Mouse (Mus musculus) lung, embryonic 15.5 days (tissue): ENCODE data around the gene Gnb3. TPM values are rescaled to one million over a fixed set of nuclear protein-coding genes. Genes with fewer than 3 reads are reported as not detected.

ENCODE experiments used
- ATAC-seq: fragments of 200-750 bp; cut with Nextera tagmentation; 2 replicates; pipeline ENCODE4 v1.8.0; 2017; ENCODE audit warnings: moderate number of reproducible peaks, borderline replicate concordance; ENCODE audit not compliant: low FRiP score, low TSS enrichment; ENCODE audit errors: extremely low read depth
- H3K27ac ChIP-seq: fragments of 300-500 bp; sonication (generic); 2 replicates; pipeline ENCODE4 v1.5.1; 2015; ENCODE audit warnings: moderate library complexity, mild to moderate bottlenecking, inconsistent platforms
- H3K27me3 ChIP-seq: fragments of 300-500 bp; sonication (generic); 2 replicates; pipeline ENCODE4 v1.6.1; 2015; ENCODE audit warnings: inconsistent platforms
- H3K36me3 ChIP-seq: fragments of 300-500 bp; sonication (generic); 2 replicates; pipeline ENCODE4 v1.6.1; 2015; ENCODE audit warnings: inconsistent platforms
- H3K4me1 ChIP-seq: fragments of 300-500 bp; sonication (generic); 2 replicates; pipeline ENCODE4 v1.6.1; 2015; ENCODE audit warnings: inconsistent platforms
- H3K4me2 ChIP-seq: fragments of 300-500 bp; sonication (generic); 2 replicates; pipeline ENCODE4 v1.6.1; 2015; ENCODE audit warnings: inconsistent platforms, mild to moderate bottlenecking, moderate library complexity
- H3K4me3 ChIP-seq: fragments of 300-500 bp; sonication (generic); 2 replicates; pipeline ENCODE4 v1.5.1; 2015; ENCODE audit warnings: mild to moderate bottlenecking, inconsistent platforms
- H3K9ac ChIP-seq: fragments of 300-500 bp; sonication (generic); 2 replicates; pipeline ENCODE4 v1.6.1; 2015; ENCODE audit warnings: inconsistent platforms
- H3K9me3 ChIP-seq: fragments of 300-500 bp; sonication (generic); 2 replicates; pipeline ENCODE4 v1.6.1; 2016; ENCODE audit warnings: inconsistent platforms
- WGBS: fragments of 180-500 bp; shearing (Covaris S2); methylation state at CpG from one replicate; pipeline ENCODE4 v1.1.7; 2015; 5-methylcytosine and 5-hydroxymethylcytosine counted together
- polyA plus RNA-seq: library from polyadenylated mRNA; unstranded; fragments of >200 nt; fragmentation: Nextera tagmentation; extraction: Ambion mirVana; gene quantifications from 2 replicates; pipeline ENCODE4 v1.2.1, GENCODE M21; 2015

Gene Gnb3
- polyA plus RNA-seq, 1 experiment from 2014 or later, result 1.1 TPM

DNA sequence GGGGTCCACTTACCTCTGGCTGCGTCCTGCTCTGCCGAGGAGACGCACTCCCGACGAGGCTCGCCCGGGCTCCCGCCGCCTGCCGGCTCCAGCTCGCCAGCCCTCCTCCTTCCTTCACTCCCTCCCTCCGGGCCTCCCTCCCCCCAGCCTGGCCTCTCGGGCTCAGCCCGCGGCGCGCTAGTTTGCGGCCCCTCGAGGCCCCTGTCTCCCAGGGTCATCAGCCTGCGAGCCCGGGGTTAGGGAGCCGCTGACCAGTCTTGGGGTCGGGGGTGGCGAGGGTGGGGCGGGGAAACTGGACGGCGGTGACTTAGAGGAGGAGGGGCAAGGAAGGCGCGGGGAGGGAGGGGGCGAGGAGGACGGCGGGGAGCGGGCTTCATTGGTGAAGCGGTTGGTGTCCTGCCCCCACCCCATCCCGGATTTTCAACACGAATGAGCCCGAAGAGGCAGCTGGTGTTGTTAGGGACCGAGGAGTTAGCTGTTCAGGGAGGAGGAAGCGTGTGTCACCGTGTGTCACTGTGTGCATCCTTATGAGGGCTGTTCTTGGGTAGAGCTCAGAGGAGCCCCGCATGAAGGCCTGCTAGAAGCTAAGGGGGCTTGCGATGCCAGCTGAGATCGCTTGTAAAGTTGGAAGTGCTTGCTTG, 23.7 kb upstream of the Gnb3 start, which contains the start of gene Gpr162:
Gene Gpr162 (minus strand): TSS at position 326 of the 641 bp plus-strand sequence.
- no peaks in the 10 kb centered on the region for H3K9me3 ChIP-seq
- no peak within 1 kb of the TSS for H3K27ac ChIP-seq
- H3K4me1 ChIP-seq, result peaks cover 23% of the 10 kb centered on the region
- ATAC-seq, result peak; percentile 66; the same call in 1 of the 2 replicates
- peaks cover 73% of the 10 kb centered on the region for H3K27me3 ChIP-seq
- H3K4me3 ChIP-seq, result peak within 1 kb of the TSS; percentile 50
- no peaks in the 10 kb centered on the region for H3K36me3 ChIP-seq
- peak within 1 kb of the TSS; percentile 50 for H3K9ac ChIP-seq
- peak within 1 kb of the TSS; percentile 96 for H3K4me2 ChIP-seq
- WGBS, result 1% methylated on average over 38 of the region's 43 CpGs

DNA sequence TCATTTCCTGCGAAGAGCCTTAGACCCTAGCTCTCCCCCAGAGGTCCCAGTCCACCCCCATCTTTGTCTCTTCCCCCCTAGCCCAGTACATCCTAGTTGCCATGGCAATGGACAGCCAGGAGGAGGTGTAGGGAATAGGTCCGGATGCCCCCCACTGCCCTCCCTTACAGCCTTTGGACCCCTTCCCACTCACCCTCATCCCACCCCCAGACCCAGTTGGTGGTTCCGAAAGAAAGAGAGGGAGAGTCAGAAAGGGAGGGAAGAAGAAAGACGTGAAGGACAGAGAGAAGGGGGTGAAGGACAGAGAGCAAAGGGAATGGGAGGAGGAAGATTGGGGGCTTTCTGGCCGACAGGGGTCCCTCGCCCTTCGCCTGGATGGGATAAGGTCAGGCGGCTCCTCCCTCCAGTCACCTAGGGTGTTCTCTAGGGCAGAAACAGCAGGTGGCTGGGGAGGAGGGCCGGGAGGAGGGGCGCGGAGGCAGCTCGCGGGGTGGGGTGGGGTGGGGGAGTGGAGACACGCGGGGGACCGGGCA, 23.1 kb upstream of the Gnb3 start:
- peak; percentile 5; the same call in 1 of the 2 replicates for ATAC-seq
- H3K4me2 ChIP-seq, result peak overlapping the region; percentile 96
- H3K27me3 ChIP-seq, result peaks cover 77% of the 10 kb centered on the region
- H3K9me3 ChIP-seq, result no peaks in the 10 kb centered on the region
- H3K9ac ChIP-seq, result peak overlapping the region; percentile 50
- no peak overlapping the region for H3K27ac ChIP-seq
- peak overlapping the region; percentile 50 for H3K4me3 ChIP-seq
- H3K4me1 ChIP-seq, result peaks cover 28% of the 10 kb centered on the region
- H3K36me3 ChIP-seq, result no peaks in the 10 kb centered on the region
- 2% methylated on average over 15 of the region's 16 CpGs for WGBS

DNA sequence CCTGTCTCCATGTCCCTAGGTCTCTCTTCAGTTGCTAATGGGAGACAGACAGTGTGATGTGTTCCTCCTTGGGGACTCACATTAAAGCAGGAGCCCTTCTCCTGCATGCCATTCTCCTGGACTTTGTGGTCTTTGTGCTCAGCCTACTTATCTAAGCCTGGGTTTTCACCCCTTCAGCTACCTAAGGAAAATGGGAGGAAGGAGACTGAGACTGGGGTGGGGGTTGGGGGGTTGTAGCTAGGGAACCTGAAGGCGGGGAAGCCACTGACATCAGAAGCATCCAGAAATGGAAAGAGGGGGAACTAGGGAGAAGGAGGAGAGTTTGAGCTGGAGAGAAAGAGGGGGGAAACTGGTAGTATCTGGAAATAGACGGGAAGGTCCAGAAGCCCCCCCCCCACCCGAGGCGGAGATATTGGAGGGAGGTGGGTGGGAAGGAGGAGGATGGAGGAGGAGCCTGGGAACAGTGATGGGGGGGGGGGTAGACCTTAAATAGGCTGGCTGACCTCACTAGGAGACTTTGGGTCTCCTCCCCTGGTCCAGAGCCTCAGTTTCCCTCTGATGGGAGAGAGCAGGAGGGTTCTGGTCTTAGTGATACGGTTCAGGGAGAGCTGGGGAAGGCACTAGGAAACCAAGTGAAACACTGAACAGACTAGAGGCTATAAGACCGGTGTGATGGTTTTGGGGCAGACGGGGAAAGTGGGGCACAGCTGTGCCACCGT, 22.5 kb upstream of the Gnb3 start:
- ATAC-seq, result no peak
- Histone ChIP-seq H3K27ac (no peak overlapping the region), H3K36me3 (no peaks in the 10 kb centered on the region), H3K9me3 (no peaks in the 10 kb centered on the region), H3K4me2 (peak overlapping the region; percentile 96), H3K9ac (no peak overlapping the region), H3K27me3 (peaks cover 77% of the 10 kb centered on the region), H3K4me3 (0 out of 2 replicates have a peak overlapping the region, but pooled peaks have one; percentile 50), H3K4me1 (peaks cover 34% of the 10 kb centered on the region)
- 12% methylated on average over 8 of the region's 8 CpGs for WGBS

DNA sequence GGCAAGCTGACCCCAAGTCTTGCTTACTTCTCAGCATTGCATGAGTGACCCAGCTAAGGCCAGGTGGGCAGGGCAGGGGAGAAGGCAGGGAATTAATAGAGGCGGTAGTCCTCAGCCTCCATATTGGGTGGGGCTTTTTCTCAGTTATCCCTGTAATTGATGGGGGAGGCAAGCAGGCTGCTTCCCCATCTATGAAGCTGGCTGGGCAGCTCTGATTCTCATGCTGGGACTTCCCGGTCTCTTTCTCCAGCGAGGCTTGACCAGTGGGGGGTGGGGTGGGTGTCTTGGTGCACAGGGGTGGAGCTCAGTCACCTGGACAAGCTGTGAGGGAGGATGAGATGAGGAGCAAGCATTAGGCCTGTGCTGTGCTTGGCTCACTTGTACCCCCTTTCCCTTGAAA, 21.7 kb upstream of the Gnb3 start:
- H3K4me2 ChIP-seq, result no peak overlapping the region
- peaks cover 74% of the 10 kb centered on the region for H3K27me3 ChIP-seq
- H3K27ac ChIP-seq, result no peak overlapping the region
- H3K4me1 ChIP-seq, result peaks cover 35% of the 10 kb centered on the region
- no peak overlapping the region for H3K4me3 ChIP-seq
- no peaks in the 10 kb centered on the region for H3K9me3 ChIP-seq
- no peaks in the 10 kb centered on the region for H3K36me3 ChIP-seq
- H3K9ac ChIP-seq, result no peak overlapping the region
- ATAC-seq, result no peak
- WGBS, result 36% methylated on average over 3 of the region's 3 CpGs

DNA sequence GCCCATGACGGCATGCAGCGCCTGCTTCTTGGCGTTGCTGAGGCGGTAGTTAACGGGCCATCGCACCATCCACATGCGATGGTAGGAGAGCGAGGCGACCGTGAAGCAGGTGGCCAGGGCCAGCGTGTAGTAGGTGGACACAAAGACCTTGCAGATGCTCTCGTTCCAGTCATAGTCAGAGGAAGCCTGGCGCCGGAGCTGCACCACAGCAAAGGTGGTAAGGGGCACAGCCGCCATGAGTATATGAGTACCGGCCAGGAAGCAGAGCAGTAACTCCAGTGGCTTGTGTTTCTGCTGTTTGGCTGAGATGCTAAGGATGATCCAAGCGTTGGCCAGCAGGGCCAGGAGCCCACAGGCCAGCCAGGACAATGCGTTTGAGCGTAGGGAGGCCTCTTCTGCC, 21.2 kb upstream of the Gnb3 start:
- H3K4me3 ChIP-seq, result no peak overlapping the region
- no peak for ATAC-seq
- no peak overlapping the region for H3K27ac ChIP-seq
- peaks cover 69% of the 10 kb centered on the region for H3K27me3 ChIP-seq
- H3K9me3 ChIP-seq, result no peaks in the 10 kb centered on the region
- no peaks in the 10 kb centered on the region for H3K36me3 ChIP-seq
- no peak overlapping the region for H3K4me2 ChIP-seq
- WGBS, result 78% methylated on average over 19 of the region's 19 CpGs
- H3K9ac ChIP-seq, result no peak overlapping the region
- H3K4me1 ChIP-seq, result peaks cover 40% of the 10 kb centered on the region

DNA sequence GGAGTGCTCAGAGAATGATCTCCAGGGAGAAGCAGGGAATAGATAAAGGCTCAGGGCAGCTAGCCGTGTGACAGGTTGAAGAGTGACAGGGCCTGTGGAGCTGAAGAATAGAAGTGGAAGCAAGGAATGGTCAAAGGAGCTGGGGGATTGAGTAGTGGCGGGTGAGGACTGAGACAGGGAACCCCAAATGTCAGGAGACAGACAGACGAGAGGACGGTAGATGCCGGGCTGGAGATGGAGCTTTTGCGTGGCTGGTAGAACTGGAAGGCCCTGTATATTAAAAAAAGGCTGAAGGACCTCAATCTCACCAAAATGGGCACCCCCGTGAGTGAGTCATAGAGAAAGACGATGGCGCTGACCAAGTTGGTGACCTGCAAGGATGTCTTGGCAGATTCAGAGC, 20.4 kb upstream of the Gnb3 start:
- ATAC-seq, result no peak
- Histone ChIP-seq H3K4me1 (peaks cover 45% of the 10 kb centered on the region), H3K36me3 (no peaks in the 10 kb centered on the region), H3K4me3 (no peak overlapping the region), H3K9ac (no peak overlapping the region), H3K27ac (no peak overlapping the region), H3K27me3 (peaks cover 61% of the 10 kb centered on the region), H3K4me2 (no peak overlapping the region), H3K9me3 (no peaks in the 10 kb centered on the region)
- 87% methylated on average over 9 of the region's 9 CpGs for WGBS

DNA sequence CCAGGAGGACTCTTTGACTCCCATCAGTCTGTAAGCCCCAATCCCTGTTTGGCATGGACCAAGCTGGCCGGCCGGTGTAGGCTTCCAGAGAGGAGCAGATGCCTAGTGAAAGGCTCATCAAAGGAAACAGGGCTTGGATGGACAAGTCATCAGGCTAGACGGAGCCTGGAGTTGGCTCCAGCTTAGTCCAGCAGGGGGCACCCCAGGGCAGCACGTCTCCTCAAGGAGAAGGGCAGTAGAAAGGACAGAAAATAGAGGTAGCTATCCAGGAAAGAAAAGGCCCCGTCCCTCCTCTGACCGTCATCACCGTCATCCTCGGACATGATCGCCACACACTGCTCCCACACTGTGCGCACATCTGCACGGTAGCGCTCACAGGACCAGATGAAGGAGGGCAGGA, 19.6 kb upstream of the Gnb3 start:
- no peak for ATAC-seq
- Histone ChIP-seq H3K4me2 (no peak overlapping the region), H3K4me3 (no peak overlapping the region), H3K9ac (no peak overlapping the region), H3K27me3 (peaks cover 53% of the 10 kb centered on the region), H3K4me1 (peaks cover 49% of the 10 kb centered on the region), H3K9me3 (no peaks in the 10 kb centered on the region), H3K27ac (no peak overlapping the region), H3K36me3 (no peaks in the 10 kb centered on the region)
- 8% methylated on average over 12 of the region's 12 CpGs for WGBS

DNA sequence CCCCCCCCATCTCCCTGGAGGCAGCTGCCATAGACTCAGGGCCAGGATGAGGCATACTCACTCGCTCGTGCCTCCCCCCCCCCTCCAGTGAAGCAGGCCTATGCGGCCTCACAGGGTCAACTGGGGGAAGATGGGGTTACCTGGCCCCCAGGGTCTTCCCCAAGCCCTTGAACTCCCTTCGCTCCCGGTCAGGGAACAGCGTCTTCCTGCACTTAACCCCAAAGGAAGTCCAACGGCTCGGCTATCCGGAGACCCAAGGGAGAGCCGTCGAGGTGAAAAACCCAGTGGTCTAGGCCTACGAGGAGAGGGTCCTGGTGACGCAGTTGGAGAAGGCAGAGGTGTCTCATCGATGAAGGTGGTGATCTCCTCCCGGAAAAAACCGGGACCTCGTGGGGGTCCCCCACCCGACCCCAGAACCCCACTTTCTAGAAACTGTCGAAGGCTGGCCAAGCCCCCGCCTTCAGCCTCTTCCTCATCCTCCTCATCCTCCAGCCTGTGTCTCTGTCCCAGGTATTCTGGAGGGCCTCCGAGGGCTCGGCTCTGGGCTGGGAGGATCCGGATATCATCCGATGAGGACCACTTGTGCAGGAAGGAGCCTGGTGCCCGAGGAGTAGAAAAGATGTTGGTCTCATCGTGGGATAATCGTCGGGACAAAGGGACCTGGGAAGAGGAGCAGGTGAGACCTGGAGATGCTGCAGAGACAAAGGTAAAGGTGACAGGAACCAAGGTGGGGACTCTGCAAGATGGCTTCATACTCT, 18.7 kb upstream of the Gnb3 start:
- Histone ChIP-seq H3K4me2 (peak overlapping the region; percentile 94; the same call in 1 of the 2 replicates), H3K4me1 (peaks cover 49% of the 10 kb centered on the region), H3K36me3 (no peaks in the 10 kb centered on the region), H3K4me3 (peak overlapping the region; percentile 85; the same call in 1 of the 2 replicates), H3K27me3 (peaks cover 44% of the 10 kb centered on the region), H3K27ac (no peak overlapping the region), H3K9ac (no peak overlapping the region), H3K9me3 (no peaks in the 10 kb centered on the region)
- 63% methylated on average over 28 of the region's 28 CpGs for whole genome bisulfite sequencing
- ATAC-seq, result no peak

DNA sequence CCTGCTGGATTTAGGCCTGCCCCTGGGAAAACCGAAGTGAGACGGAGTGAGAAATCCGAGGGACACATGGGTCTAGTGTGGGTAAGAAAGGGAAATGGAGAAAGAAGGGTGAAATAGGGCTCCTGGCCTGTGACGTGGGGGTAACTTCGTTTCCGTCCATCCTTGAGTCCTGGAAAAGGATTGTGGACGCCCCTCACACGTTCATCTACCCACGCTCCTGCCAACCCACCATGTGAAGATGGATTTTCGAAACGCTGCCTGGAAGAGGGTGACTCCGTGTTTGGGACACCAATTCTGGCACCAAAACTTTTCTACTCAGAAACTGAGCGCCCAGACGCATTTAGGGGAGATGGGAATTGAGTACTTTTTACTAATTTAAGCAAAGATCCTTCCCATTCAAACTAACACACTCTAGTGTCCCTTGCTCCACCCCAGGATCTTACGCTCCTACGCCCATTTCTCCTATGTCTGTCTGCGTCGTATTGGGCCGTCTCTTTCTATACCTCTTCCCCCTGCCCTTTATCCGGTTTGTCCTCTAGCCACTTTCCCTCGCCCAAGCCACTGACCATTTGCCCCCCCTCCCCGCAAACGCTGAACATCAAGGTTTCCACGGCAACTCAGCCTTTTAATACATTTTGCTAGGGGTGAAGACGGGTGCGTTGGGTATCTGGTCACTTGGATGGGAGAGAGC, 17.9 kb upstream of the Gnb3 start:
- H3K9ac ChIP-seq, result peak overlapping the region; percentile 89
- peaks cover 43% of the 10 kb centered on the region for H3K4me1 ChIP-seq
- H3K9me3 ChIP-seq, result no peaks in the 10 kb centered on the region
- 0 out of 2 replicates have a peak, but pooled peaks cover 3% of the 10 kb centered on the region for H3K36me3 ChIP-seq
- no peak overlapping the region; the same call in 1 of the 2 replicates for H3K27ac ChIP-seq
- ATAC-seq, result no peak
- peak overlapping the region; percentile 85 for H3K4me3 ChIP-seq
- peaks cover 39% of the 10 kb centered on the region for H3K27me3 ChIP-seq
- peak overlapping the region; percentile 94 for H3K4me2 ChIP-seq
- 21% methylated on average over 26 of the region's 26 CpGs for WGBS

DNA sequence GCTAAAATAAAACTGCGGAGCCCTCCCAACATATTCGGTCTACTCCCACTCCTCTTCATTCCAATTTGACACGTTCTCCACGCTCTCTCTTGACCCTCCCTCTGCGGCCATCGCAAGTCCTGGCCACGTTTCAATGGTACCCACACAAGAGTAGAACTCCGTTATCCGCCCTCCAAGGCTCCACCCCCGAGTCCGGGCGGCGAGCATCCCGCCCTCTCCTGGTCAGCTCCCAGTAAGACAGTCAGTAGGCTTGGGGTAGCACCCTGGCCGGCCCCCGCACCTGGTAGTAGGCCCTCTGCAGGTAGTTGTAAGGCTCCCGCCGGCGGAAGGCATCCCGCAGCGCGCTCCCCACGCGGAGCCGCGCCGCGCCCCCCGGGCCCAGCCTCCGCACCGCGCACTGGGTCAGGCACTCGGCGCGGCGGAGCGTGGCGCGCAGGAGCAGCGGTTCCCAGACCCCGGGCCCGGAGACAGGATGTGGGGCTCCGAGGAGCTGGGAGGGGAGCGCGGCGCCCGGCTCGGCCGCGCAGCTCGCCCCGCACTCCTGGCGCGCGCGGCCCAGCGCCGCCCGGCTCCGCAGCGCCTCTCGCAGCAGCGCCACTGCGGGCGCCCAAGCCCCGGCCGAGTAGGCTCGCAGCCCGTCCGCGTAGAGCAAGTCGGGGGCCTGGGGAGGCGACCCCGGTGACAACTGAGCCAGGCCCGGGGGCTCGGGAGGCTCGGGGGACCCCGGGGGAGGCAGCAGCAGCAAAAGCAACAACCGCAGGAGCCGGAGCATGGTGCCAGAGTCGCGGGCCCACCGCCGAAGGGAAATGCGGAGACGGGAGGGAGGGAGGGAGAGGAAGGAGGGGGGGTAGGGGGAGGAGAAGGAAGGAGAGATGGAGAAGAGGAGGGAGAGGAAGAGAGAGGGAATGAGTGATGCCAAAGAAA, 17.1 kb upstream of the Gnb3 start, which contains the start of gene P3h3:
Gene P3h3 (minus strand): TSS at position 837 of the 924 bp plus-strand sequence.
- no peaks in the 10 kb centered on the region for H3K9me3 ChIP-seq
- peak within 1 kb of the TSS; percentile 93 for H3K27ac ChIP-seq
- peak within 1 kb of the TSS; percentile 85 for H3K4me3 ChIP-seq
- under 1% methylated on average over 79 of the region's 86 CpGs for WGBS
- H3K9ac ChIP-seq, result peak within 1 kb of the TSS; percentile 89
- H3K27me3 ChIP-seq, result peaks cover 32% of the 10 kb centered on the region
- peak within 1 kb of the TSS; percentile 94 for H3K4me2 ChIP-seq
- H3K36me3 ChIP-seq, result 0 out of 2 replicates have a peak, but pooled peaks cover 6% of the 10 kb centered on the region
- peak; percentile 81 for ATAC-seq
- H3K4me1 ChIP-seq, result peaks cover 38% of the 10 kb centered on the region
